Mouse (Mus musculus): ENCODE measurements around the gene Calm5.

GRCm38 (mm10) chr13:3831546-3831945 is 22.4 kb upstream of the Calm5 start:
- TF ChIP-seq POLR2A (IDR thresholded peaks at IDR 0.05; ENCODE audit: low read depth, low read length) (no peak), CTCF (IDR thresholded peaks at IDR 0.05; ENCODE audit: extremely low read depth, insufficient read length, insufficient replicate concordance, low read depth, low read length) (no peak)
